Mouse (Mus musculus) gastrocnemius, adult 8-10 months (tissue): ENCODE measurements around the gene Tufm. TPM values are rescaled to one million over a fixed set of nuclear protein-coding genes. Genes with fewer than 3 reads are reported as not detected.
"Not testable (repeated sequence)": the region's sequence is repeated elsewhere in the genome, so short reads cannot be mapped to it uniquely, and the experiment has no call there.

ENCODE experiments used
- DNase-seq, 2 experiments: peaks; one replicate each; pipeline ENCODE4 v3.0.0; 2022; ENCODE audit warnings: low spot score in 2 of 2
- total RNA-seq, 4 experiments: library from RNA; stranded (reverse); gene quantifications; 2 replicates each; pipeline ENCODE4 v1.2.4; 2022

The Tufm gene
- total RNA-seq, 4 experiments from 2014 or later, result 116 to 151 (median 137) TPM

GRCm38 (mm10) chr7:126465246-126466030 lies 21.7 kb upstream of the Tufm start:
- peak; percentile 66 to 80 for DNase-seq

GRCm38 (mm10) chr7:126466116-126466515 lies 21.0 kb upstream of the Tufm start:
- DNase-seq, result no peak

DNA sequence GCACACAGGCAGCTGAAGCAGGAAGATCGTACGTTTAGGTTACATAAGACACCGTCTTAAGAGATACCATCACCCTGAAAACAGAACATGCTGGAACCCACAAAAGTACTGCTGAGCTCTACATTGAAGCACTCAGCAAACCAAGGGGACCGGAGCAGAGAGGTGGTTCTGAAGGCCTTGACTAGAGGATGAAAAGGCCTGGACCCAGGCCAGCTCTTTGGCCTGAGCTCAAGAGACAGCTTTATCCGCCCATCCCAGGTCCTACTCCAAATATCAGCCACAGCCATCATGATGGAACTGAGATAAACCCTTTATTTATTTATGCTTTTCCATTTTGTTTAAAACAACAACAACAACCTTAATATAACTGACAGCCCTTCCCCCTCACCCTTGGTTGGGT lies 20.5 kb upstream of the Tufm start:
- DNase-seq, result peak in 1 of 2 experiments; percentile 3

DNA sequence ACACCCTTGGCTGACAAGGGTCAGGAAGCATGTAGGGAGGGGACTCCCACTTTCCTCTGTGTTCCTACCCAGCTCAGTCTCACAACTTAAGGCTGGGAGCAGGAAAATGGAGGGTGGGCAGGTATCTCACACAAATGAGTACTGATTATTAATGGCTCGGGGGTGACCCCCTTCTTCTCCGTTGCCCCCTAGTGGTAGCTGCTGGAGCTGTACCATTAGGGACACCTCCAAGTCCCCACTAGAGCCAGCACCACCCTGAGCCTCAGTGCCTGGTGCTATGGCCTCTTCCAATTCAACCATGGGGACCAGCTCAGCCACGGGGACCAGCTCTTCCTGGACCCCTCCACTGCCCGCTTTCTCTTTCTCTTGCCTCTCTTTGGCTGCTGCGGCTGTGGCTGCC lies 19.9 kb upstream of the Tufm start:
- peak in 1 of 2 experiments; percentile 24 for DNase-seq

GRCm38 (mm10) chr7:126467834-126468627 lies 19.1 kb upstream of the Tufm start:
- no peak for DNase-seq

- DNase-seq, result no peak
These were observed 17.1 kb upstream of the Tufm start for GRCm38 (mm10) chr7:126470077-126470476.

DNA sequence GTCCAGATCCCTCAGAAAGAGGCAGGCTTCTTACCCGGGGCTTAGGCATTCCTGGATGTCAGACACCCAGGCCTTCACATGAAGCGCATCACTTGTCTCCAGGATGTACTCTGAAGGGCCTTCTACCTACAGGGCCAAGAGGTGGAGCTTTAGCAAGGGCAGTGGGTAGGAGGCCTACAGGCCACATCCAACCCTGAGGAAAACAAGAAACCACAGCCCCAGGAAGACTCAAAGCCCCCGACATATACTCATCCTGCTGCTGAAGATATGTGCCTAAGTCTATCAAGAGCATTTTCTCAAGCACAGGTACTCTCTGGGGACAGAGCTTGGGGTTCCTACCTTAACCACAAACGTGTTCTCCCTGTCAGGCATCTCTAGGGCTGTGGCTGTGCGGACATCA lies 15.8 kb upstream of the Tufm start:
- no peak for DNase-seq

GRCm38 (mm10) chr7:126471853-126472252 lies 15.3 kb upstream of the Tufm start:
- DNase-seq, result no peak

DNA sequence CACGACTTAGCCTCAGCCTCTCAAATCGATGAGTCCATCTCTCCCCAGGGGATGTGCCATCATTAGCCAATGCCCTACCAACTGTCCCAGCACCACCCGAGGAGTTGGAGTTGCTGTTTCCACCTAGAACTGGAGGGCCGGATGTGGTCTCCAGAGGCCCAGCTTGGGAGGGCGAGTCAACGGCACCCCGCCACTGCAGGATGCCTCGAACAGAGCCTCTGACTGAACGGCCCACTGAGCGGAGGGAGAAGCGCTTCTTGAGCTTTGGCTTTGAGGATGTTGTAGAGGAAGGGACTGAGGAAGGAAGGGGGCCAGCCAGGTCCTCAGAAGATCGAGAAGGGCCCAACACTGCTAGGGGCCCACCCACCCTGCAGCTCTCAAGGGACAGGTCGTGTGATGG lies 14.9 kb upstream of the Tufm start:
- no peak for DNase-seq

DNA sequence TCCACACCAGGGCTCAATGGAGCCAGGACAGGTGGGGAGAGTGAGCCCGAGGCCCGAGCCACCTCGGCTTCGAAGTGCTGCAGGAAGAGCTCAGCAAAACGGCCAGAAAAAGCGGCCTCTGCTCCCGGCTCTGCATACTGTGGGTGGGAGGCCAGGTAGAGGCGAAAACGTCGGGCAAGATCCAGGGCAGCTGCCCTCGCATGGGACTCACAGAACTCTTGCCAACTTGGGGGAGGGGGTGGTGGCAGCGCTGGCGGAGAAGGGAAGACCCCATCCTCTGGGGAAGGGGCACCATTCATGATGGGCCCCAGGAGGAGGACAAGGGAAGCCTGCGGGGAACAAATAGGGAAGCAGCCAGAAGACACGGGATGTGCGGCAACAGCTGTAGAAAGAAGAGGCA lies 14.4 kb upstream of the Tufm start:
- DNase-seq, result no peak

DNA sequence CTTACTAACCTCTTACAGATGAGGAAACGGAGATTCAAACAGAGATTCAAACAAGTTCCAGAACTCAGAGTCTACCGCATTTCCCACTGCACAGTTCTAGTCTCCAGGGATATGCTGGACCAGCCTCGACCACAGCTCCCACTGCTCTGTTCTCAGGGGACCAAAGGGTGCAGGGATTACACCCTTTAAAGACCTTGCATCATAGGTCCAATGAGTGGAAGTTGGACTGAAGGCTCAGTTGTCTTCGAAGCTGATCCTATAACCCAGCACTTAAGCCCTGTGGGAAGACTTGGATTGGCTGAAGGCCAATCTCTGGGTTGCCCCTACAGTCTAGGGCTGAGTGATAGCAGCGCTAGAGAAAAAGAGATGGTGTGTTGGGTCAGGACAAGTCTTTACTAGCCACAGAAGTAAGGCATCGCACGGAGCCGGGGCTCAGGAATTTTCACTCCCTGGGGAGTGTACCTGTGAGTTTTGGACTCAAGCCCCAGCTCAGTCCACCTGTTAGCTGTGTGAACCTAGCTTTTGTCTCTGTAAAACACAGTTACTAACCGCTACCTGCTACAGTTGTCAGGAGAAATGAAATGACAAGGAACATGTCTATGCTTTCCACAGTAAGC lies 13.6 kb upstream of the Tufm start:
- DNase-seq, result no peak

DNA sequence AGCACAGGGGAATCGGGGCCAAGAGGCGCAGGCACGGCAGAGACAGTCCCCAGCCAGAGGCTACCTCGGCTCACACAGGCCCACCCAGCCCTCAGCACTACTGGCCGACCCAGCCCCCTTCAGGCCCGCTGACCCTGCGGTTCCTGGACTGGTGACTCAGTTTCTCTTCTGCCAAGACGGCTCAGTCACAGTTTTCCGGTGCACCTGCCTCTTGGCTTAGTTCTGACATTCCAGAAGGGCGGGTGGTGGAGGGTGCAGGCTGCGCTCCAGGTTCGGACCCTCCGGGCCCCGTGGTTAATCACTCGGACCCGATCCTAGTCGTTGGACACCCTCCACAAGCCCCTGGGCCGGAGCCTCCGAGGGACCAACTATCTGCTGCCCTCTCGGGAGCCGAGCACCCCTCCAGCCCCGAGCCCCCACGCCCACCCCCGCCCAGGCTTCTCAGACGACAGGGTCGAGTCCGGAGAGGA lies 12.6 kb upstream of the Tufm start:
- no peak for DNase-seq

GRCm38 (mm10) chr7:126474993-126475581 lies 12.1 kb upstream of the Tufm start, which contains the start of gene Sh2b1:
Gene Sh2b1 (minus strand): TSS chr7:126475424.
- DNase-seq, result peak; percentile 81 to 84

- DNase-seq, result no peak
These were observed 5.5 kb upstream of the Tufm start for GRCm38 (mm10) chr7:126481699-126482098.

GRCm38 (mm10) chr7:126482392-126482871 lies 4.7 kb upstream of the Tufm start:
- DNase-seq, result peak; percentile 66 to 81

- not testable (repeated sequence) for DNase-seq
These were observed 640 bp downstream of the Tufm start for GRCm38 (mm10) chr7:126487617-126488385.

GRCm38 (mm10) chr7:126491005-126491404 lies 3.8 kb downstream of the Tufm start:
- DNase-seq, result no peak

- DNase-seq, result no peak
These were observed 4.8 kb downstream of the Tufm start for GRCm38 (mm10) chr7:126491973-126492372.

- no peak for DNase-seq
These were observed 7.0 kb downstream of the Tufm start for GRCm38 (mm10) chr7:126494120-126494519.

GRCm38 (mm10) chr7:126496475-126496874 lies 9.3 kb downstream of the Tufm start:
- no peak for DNase-seq

- no peak for DNase-seq
These were observed 10.8 kb downstream of the Tufm start for GRCm38 (mm10) chr7:126497966-126498365.
